Mouse (Mus musculus) telencephalon, adult 2 months (tissue): ENCODE results near the gene Cacng2.
"Not testable (repeated sequence)": the region's sequence is repeated elsewhere in the genome, so short reads cannot be mapped to it uniquely, and the experiment has no call there.

ENCODE experiments used
- DNase-seq: peaks from one replicate; pipeline ENCODE4 v3.0.0-alpha.2; 2011; ENCODE audit warnings: low read depth, low spot score

Gene Cacng2

DNA sequence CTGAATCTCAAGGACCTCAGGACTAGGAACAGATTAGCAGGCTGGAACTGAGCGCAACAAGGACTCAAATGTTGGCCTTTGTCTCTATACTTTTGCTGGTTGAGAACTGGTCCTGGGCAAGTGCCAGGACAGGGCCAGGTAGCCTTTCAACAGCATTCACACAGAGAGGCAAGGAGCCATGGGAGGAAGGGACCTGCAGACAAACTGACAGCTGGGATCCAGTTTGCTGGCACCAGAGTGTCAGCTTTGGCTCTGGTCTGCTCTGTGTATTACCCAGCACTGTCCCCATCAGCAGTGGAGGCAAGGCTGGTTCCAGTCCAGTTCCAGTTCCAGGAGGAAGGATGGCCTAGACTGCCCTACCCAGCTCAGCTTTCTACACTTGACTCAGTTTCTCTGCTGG is 105.8 kb downstream of the Cacng2 start:
- no peak for DNase-seq

DNA sequence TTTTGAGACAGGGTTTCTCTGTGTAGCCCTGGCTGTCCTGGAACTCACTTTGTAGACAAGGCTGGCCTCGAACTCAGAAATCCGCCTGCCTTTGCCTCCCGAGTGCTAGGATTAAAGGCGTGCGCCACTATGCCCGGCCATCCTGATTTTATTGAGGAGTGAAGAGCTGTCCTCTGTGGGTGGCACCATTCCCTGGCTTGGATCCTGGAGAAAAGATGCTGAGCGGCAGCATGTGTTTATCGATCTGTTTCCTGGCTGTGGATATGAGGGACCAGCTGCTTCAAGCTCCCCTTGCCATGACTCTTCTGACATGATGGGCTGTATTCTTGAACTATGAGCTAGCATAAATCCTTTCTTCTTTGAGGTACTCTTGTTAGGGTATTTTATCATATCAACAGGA is 111.6 kb downstream of the Cacng2 start:
- DNase-seq, result not testable (repeated sequence)

- DNase-seq, result no peak
Observed at GRCm38 (mm10) chr15:78003929-78004328, 115.9 kb downstream of the Cacng2 start.

DNA sequence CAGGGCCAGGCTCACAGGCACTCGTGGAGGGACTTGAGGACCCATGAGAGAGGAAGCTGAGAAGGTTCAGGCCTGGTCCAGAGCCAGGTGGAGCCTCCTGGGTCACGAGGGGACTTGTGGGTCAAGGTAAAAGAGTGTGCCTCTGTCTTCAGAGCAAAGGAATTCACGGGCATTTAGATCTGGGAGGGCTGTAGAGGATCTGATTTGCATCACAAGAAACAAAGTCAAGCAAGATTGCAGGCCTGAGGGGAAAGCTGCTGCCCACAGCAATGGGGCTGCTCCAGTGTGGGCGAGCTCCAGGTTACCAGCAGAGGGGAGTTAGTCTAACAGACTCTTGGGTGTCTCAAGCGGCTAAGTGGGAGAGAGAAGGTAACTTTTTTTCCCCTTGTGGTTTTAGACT is 118.4 kb downstream of the Cacng2 start:
- DNase-seq, result no peak

GRCm38 (mm10) chr15:77988541-77988940 is 131.3 kb downstream of the Cacng2 start:
- no peak for DNase-seq

DNA sequence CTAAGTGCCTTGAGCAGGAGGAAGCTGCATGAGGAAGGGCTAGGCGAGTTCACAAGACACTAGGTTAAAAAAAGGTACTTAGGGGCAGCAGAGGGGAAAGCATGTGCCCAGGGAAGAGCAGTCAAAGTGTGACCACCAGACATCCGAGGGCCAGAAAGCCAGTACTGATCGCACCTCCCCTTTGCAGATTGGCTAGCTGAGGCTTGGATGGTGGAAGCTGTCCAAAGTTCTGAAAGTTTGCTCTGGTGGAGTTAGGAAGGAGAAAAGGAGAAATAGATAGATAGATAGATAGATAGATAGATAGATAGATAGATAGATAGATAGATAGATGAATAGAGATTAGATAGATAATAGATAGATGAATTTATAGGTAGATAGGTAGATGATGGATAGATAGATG is 136.4 kb downstream of the Cacng2 start:
- DNase-seq, result no peak

- DNase-seq, result no peak
Observed at GRCm38 (mm10) chr15:77982195-77982939, 137.5 kb downstream of the Cacng2 start.

DNA sequence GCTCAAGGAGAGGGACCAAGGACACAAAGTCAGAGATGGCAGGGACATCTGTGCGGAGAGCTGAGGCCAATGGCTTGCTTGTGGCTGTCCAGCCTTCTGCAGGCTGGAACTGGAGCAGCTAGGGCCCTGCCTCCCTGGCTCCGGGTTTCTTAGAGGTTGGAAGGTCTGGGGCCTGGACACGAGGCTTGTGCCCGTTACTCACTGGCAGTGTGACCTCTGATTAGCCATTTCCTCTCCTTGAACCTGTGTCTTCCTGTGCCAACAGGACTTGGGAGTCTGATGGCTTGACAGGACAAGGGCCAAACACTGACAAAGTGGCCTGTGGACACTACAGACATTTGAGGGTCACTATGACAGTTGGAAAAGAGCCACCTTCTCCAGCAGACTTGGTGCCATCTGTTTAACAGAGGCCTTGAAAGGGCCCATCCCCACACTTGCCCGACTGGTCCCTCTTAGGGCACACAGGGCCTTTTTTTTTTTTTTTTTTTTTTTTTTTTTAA is 138.6 kb downstream of the Cacng2 start:
- no peak for DNase-seq

- peak; percentile 83 for DNase-seq
Observed at GRCm38 (mm10) chr15:77979427-77979865, 140.4 kb downstream of the Cacng2 start.

DNA sequence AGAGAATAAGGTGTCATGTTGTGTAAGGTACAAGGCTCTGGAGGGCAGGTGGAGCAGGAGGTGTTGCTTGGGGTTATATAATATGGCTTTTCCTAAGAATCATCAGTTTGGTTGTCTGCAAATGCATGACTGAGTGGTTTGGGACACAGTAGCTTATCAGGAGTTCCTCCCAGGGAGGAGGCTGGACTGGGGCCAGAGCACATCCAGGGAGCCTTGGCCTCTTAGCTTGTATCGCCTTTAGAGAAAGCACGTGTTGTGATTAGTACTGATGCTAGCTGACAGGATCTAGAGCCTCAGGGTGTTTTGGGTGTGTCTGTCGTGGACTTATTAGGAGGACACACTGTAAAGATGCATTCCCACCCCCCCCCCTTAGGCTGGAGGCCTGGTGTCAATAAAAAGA is 142.2 kb downstream of the Cacng2 start:
- DNase-seq, result no peak

DNA sequence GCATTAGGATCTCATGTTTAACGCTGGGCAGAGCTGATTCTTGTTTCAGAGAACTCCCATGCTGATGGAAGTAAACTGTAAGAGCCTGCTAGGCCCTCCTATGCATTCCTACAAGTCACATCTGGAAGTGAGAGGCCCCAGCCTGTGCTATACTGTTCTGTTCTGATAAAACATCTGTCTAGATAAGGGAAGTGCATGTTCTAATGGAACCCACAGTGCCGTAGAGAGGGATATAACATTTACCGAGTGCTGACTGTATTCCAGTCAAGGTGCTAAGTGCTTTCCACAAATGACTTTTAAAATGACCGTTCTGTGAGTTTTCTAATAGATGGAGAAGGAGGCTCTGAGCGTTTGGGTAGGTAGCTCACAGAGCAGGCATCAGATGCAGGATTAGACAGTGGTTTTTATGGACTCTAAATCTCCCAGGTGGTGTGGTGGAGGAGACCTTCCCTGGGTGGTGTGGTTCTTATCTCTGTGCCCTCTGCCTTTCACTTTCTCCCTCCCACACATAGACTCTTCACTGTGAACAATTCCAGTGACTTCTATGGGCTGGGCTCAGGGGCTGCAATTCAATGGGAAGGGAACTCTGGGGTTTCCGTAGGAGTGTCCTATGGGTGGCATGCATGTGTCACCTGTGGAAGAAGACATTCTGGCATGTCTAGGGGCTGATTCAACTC is 145.5 kb downstream of the Cacng2 start:
- DNase-seq, result no peak

DNA sequence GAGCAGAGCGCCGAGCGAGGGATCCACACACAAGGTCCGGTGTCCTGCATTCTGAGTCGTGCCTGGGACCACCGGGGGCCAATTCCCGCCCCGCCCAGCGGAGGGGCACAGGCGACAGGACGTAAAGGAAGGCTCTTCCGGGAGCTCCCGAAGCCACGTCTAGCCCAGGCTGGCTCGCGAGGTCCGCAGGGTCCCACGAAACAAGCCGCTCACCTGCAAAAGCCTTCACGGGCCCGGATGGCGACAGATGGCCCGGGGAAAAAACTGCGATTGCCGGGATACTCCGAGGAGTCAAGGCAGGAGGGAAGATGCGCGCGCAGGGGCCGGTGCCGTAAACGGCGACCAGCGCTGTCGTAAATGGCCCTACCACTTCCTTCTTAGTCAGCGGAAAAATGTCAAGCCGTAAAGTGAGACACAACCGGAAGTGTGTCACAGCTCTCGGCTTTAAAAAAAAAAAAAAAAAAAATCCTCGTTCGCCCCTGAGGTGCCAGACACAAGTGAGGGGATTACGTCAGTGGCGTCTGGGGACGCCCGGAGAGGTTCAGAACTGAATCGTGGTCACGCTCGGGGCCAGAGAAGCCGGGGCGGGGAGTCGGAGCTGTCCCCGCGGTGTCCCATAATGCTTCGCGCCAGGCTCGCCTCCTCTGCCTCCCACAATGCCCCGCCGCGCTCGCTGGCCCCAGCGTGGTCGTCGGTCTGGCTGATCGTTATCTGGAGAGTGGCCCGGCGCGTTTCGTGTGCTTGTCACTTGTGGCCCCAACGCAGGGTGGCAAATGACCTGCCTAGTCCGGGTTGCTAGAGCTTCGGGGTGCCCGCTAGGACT is 149.1 kb downstream of the Cacng2 start, which contains the start of gene Eif3d:
Gene Eif3d, minus strand, starts transcription at position 344 of the 823 bp plus-strand sequence.
- DNase-seq, result peak; percentile 95

DNA sequence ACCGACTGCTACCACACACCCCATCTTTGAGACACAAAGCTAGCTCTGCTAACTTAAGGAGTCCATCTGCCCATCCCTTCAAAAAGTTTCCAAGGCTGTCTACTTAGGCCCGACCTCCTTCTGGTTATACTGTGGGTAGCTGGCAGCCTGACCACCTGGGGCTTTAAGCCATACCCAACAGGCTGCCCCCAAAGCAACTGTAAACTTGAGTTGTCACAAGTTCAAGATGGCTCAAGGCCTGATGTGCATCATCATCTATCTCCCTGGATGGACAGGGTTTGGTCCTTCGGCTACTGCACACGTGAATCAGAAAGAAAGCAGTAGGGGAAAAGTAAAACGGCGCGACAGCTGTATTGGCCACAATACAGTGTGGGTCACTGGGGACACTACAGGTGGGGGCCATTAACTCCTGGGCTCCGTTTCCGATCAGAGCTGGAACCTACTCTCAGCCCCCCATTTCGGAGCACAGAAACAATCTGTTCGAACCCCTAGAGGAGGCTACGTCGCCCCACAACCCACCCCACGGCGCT is 149.8 kb downstream of the Cacng2 start:
- DNase-seq, result no peak

DNA sequence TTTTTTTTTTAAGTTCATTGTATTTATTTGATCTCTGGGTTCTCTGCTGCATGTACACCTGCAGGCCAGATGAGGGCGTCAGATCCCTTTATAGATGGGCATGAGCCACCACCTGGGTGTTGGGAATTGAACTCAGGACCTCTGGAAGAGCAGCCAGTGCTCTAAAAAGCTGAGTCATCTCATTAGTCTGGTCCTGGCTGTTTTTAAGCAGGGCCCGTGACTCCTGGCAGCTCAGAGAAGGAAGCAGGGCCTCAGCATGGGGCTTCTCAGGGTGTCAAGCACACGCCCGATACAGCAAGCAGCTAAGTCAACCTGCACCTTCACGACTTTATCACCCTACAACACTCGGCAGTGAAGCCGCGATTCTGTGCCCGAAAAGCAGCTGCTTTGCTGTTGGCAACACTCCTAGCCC is 154.7 kb downstream of the Cacng2 start:
- DNase-seq, result no peak

- no peak for DNase-seq
Observed at GRCm38 (mm10) chr15:77962447-77962846, 157.4 kb downstream of the Cacng2 start.

DNA sequence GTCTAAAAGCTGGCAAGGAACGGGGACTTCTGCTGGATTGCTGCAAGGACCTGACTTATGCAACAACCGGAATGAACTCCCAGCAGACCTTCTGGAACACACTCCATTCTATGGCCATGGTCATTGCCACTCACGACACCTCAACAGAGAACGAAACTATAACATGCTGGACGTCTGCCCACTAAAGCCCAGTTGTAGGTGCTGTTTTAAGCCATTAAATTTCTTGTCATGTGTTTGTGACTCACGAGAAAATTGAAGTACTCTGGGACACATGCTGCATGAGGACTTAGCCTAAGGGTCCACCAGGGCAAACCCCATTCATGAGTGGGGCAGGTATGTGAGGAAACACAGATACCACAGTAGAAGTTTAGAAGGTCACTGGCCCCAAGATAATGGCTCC is 159.1 kb downstream of the Cacng2 start:
- DNase-seq, result no peak

DNA sequence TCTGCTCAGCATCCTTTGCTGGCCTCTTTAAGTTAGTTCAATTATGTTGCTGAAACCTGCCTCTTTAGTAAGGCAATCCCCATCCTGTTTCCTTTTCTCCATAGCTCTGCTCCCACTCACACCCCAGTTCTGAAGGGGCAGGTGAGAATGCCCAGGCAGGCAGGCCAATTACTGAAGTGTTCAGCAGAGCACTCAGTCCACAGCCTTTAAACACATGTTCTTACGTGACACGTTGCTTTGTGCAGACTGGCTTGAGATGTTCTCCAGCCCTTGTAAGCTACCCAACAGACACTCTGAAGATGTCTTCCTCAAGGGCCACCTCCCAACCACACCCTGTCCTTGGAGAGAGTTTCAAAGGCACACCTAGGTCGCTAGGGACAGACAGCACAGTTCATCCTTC is 161.8 kb downstream of the Cacng2 start:
- no peak for DNase-seq

DNA sequence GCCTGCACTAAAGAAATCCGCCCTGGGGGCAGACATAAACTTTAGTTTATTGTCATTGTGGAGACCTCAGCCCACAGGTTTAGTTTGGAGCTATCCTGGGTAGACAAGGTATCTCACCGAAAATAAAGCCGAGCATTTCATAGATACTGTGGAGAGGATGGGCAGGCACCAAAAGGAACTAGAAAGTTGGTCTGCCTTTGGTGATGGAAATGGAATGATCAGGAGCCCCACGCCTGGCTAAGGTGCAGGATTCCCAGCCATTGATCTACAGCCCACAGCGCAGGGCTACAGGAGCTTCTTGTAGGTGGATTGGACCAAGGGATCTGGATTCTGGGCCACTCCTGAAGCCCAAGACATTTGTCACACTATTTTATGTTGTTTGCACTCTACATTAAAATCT is 162.2 kb downstream of the Cacng2 start:
- DNase-seq, result no peak

- DNase-seq, result peak; percentile 63
Observed at GRCm38 (mm10) chr15:77956404-77956901, 163.4 kb downstream of the Cacng2 start, which contains the start of gene Foxred2. Gene Foxred2 (minus strand): TSS chr15:77956722.

DNA sequence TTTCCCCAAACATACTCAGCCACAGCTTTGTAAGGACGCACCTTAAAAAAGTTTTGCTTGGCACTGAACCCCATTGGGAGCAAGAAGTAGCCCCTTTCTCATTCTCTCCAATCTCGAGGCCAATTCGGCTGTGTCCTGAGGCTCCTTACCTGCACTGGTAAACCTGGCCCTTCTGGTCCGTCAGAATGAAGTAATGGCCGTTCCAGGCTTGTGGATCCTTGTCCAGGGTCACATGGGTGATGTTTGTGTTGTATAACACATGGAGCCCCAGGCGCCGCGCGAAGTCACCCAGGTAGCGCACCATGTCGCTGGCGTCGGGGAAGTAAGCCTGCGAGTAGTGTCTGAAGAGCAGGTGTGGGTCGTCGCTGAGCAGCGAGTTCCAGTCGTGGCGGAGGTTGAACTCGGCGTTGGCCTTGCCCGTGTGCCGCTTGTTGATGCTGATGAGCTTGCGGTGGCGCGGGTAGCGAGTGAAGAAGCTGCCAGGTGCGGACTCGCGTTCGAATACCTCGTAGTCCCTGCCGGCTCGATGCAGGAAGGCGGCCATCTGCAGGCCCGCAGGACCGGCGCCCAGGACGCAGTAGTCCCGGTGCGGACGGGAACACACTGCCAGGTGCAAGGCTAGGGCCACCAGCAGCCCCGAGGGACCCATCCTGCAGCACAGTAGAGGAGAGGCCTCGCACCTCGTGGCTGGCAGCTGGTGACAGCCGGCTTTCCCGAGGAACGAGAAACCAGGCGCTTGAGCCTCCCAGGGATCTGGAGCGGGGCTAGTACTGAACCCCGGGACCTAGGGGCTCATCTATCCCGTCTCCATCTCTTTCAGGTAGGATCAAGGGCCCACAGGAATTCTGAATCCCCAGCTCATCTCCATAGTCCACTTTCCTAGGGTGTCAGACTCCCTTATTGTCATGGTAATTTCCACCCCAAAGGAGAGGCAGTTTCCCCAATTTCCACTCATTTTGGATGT is 164.1 kb downstream of the Cacng2 start:
- no peak for DNase-seq
